Mouse (Mus musculus) G1E (cell line): ENCODE data around the gene Rnf207. TPM values are rescaled to one million over a fixed set of nuclear protein-coding genes. Genes with fewer than 3 reads are reported as not detected.
A peak's percentile ranks its signal among the peaks of the same experiment; 100 is the strongest.

Experiments
- ATAC-seq: 2 replicates; pipeline ENCODE4 v1.8.0; 2016; ENCODE audit warnings: mild to moderate bottlenecking; ENCODE audit not compliant: insufficient number of reproducible peaks, poor library complexity, low FRiP score, severe bottlenecking; ENCODE audit errors: extremely low read depth
- DNase-seq: peaks from one replicate; pipeline ENCODE4 v3.0.0; 2012; ENCODE audit warnings: low spot score
- H3K27me3 ChIP-seq: 2 replicates; pipeline ENCODE4 v1.6.1; 2012; ENCODE audit warnings: mild to moderate bottlenecking, low read length, inconsistent platforms; ENCODE audit not compliant: insufficient read depth
- H3K36me3 ChIP-seq: replicated peaks from 2 replicates; pipeline ENCODE3; 2012; ENCODE audit warnings: mild to moderate bottlenecking, inconsistent platforms
- H3K4me1 ChIP-seq: 2 replicates; pipeline ENCODE4 v1.6.1; 2012; ENCODE audit warnings: low read depth, low read length, inconsistent platforms, mixed read lengths; ENCODE audit not compliant: insufficient read depth
- H3K4me3 ChIP-seq: 2 replicates; pipeline ENCODE4 v1.5.1; 2012; ENCODE audit warnings: low read depth, mild to moderate bottlenecking, inconsistent platforms, low read length, moderate library complexity, mixed read lengths
- H3K9me3 ChIP-seq: replicated peaks from 2 replicates; pipeline ENCODE4 v1.6.1; 2012; ENCODE audit warnings: inconsistent platforms
- CTCF ChIP-seq: IDR thresholded peaks from 2 replicates; pipeline ENCODE4 v1.5.1; 2012; ENCODE audit warnings: low read depth, low read length, inconsistent platforms, mixed read lengths
- GATA1 ChIP-seq: IDR thresholded peaks from 2 replicates; pipeline ENCODE4 v1.6.1; 2012; ENCODE audit warnings: borderline replicate concordance, low read length, inconsistent platforms, mixed read lengths
- GATA2 ChIP-seq: IDR thresholded peaks from 2 replicates; pipeline ENCODE4 v1.6.1; 2012; ENCODE audit warnings: low read depth, low read length, inconsistent platforms, borderline replicate concordance
- POLR2AphosphoS5 ChIP-seq: IDR thresholded peaks from 2 replicates; pipeline ENCODE4 v1.6.1; 2012; ENCODE audit warnings: low read depth, low read length, inconsistent platforms; ENCODE audit not compliant: insufficient replicate concordance
- TAL1 ChIP-seq: conservative IDR thresholded peaks from 2 replicates; pipeline ENCODE4 v1.6.1; 2012; ENCODE audit warnings: low read depth, low read length, inconsistent platforms, mixed read lengths
- polyA plus RNA-seq: library from polyadenylated mRNA; stranded (reverse); fragments of >175 nt; gene quantifications from 2 replicates; pipeline ENCODE4 v1.2.3, GENCODE M21; 2012
- total RNA-seq, 2 experiments: library from RNA; stranded (forward) in 1 of 2; stranded (reverse) in 1 of 2; fragments of 200-1000 nt in 1 of 2; fragments of >200 nt in 1 of 2; fragmentation: Nextera tagmentation in 1 of 2; gene quantifications; 2 replicates each; pipeline ENCODE4 v1.2.3; 2014 to 2017

Rnf207 gene
- total and polyA plus RNA-seq, 3 experiments, result 0.11 TPM; not detected in 2

DNA sequence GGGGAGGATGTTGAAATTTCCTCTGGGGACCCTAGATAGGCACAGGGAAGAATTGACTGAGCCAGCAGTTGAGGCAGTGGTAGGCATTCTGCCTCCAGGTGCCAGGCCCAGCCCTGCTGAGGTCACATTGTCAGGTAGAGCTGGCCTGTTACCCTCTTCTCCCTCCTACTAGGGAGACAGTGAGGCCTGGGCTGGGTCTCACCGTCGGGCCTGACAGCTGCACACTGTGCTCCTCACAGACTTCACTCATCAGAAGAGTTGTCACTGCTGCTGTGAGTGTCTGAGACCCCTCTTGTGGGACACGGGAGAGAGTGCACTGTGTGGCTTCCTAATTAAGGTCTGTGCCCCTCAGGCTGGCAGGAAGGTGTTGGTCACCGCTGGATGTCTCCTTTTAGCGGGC lies 53.0 kb downstream of the Rnf207 start:
- Histone ChIP-seq H3K4me3 (no peak overlapping the region), H3K27me3 (no peaks in the 10 kb centered on the region), H3K9me3 (no peaks in the 10 kb centered on the region), H3K36me3 (peaks cover 92% of the 10 kb centered on the region), H3K4me1 (peaks cover 32% of the 10 kb centered on the region)
- TF ChIP-seq GATA1 (no peak), CTCF (no peak), TAL1 (no peak), POLR2AphosphoS5 (no peak), GATA2 (no peak)
- ATAC-seq (no peak), DNase-seq (no peak)

DNA sequence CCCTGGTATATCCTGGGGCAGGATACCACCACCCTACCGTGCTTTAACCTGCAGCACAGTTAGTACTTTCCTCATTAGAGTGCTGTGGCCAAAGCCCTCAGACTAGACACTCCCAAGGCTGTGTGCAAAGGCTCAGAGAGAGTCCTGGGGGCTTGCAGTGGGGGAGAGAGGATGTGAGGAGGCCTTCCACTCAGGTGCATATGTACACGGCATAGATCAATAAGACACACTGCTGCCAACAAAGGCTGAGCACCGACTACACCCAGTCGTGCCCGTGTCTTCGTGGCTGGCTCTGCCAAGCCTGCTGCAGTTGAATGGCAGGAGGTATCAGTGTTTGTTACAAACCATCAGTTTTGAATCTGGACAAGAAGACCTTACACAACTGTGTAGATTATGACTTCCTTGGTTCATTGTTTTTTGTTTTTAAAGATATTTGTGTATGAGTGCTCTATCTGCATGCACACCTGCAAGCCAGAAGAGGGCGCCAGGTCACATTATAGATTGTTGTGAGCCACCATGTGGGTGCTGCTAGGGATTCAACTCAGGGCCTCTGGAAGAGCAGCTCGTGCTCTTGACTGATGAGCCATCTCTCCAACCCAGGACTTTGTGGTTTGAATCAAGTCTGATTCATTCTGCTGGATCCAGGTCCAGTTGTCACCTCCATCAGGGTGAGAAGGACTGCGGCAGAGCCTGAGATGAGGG lies 53.8 kb downstream of the Rnf207 start:
- no peak for TF ChIP-seq GATA1
- no peak for TF ChIP-seq CTCF
- no peak for TF ChIP-seq POLR2AphosphoS5
- no peak for TF ChIP-seq GATA2
- TF ChIP-seq TAL1, result no peak
- Histone ChIP-seq H3K4me3 (no peak overlapping the region), H3K27me3 (no peaks in the 10 kb centered on the region), H3K9me3 (no peaks in the 10 kb centered on the region), H3K4me1 (peaks cover 32% of the 10 kb centered on the region), H3K36me3 (peaks cover 92% of the 10 kb centered on the region)
- ATAC-seq, result no peak
- DNase-seq, result no peak

DNA sequence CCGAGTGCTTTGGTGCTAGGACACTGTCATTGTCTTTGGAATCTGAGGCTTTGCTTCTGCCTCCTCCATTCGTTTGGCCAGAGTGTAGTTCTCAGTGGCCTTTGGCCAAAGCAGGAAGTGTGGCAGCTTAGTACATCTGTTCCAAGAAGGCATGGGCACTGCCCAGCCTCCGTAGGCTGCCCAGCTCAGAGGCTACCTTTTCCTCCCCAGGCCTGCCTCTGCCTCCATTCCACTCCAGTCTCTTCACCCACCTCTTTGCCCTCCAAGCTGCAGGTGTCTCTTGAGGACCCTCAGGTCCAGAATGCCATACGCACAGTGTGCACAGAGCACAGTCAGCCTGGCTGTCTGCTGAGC lies 54.6 kb downstream of the Rnf207 start:
- no peak for DNase-seq
- TF ChIP-seq GATA2, result no peak
- no peak for TF ChIP-seq CTCF
- TF ChIP-seq POLR2AphosphoS5, result no peak
- no peak for TF ChIP-seq GATA1
- no peak for TF ChIP-seq TAL1
- ATAC-seq, result no peak
- H3K27me3 ChIP-seq, result no peaks in the 10 kb centered on the region
- H3K36me3 ChIP-seq, result peaks cover 92% of the 10 kb centered on the region
- peaks cover 32% of the 10 kb centered on the region for H3K4me1 ChIP-seq
- H3K9me3 ChIP-seq, result no peaks in the 10 kb centered on the region
- H3K4me3 ChIP-seq, result peak overlapping the region; percentile 2; the same call in 1 of the 2 replicates

DNA sequence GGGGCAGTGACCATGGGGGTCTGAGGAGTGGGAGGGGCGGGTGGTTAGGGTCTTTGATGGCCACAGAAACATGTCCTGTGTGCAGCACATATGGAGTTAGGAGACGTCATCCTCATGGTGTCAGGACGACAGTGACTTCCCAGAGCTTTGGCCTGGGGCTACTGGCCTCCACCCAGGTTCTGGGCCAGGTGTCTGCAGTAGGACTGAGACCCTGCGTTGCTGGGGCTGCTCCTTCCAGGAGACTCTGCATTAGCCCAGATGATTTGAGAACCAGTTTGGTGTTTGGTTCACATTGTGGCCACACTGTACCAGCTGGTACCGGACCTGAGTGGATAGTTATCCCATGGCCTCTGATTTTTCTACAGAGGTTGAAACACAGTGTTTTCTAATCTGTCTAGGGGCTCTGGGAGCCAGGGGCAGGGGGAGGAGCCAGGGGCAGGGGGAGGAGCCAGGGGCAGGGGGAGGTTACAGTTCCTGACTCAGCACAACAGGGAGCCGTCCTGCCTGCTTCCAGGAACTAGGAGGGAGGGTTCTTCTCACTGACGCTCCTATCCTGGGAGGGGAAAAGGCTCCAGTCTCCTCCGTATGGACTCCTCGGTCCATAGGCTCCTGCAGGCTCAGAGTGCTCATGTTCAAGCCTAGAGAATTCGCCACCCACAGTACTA lies 55.1 kb downstream of the Rnf207 start:
- peaks cover 92% of the 10 kb centered on the region for H3K36me3 ChIP-seq
- no peak for TF ChIP-seq CTCF
- no peak for TF ChIP-seq GATA2
- TF ChIP-seq TAL1, result no peak
- no peak for TF ChIP-seq GATA1
- no peak for TF ChIP-seq POLR2AphosphoS5
- H3K4me1 ChIP-seq, result peaks cover 32% of the 10 kb centered on the region
- ATAC-seq, result peak; percentile 77
- peak; percentile 84 for DNase-seq
- H3K9me3 ChIP-seq, result no peaks in the 10 kb centered on the region
- peak overlapping the region; percentile 2; the same call in 1 of the 2 replicates for H3K4me3 ChIP-seq
- no peaks in the 10 kb centered on the region for H3K27me3 ChIP-seq

DNA sequence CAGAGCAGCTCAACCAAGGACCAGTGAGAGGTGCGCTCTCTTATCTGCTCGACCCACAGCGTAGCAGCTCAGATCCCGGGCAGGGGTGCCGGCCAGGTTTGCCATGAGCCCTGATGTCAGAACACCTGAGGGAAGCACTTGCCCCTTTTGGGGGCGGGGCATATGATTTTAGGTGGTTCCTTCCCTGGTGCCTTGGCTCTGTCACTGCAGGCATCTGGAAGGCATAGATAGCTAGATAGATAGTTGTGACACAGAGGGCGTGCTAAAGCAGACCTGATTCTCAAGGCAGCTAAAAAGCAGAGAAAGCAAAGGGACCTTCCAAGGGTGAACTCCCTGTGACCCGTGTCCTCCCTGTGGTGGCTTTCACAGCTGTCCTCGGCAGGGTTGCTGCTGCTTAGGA lies 55.7 kb downstream of the Rnf207 start:
- DNase-seq, result no peak
- Histone ChIP-seq H3K4me3 (no peak overlapping the region; the same call in 1 of the 2 replicates), H3K9me3 (no peaks in the 10 kb centered on the region), H3K4me1 (peaks cover 32% of the 10 kb centered on the region), H3K27me3 (no peaks in the 10 kb centered on the region), H3K36me3 (peaks cover 92% of the 10 kb centered on the region)
- TF ChIP-seq TAL1, result no peak
- no peak for TF ChIP-seq CTCF
- no peak for TF ChIP-seq GATA1
- no peak for TF ChIP-seq GATA2
- no peak for TF ChIP-seq POLR2AphosphoS5
- no peak for ATAC-seq

DNA sequence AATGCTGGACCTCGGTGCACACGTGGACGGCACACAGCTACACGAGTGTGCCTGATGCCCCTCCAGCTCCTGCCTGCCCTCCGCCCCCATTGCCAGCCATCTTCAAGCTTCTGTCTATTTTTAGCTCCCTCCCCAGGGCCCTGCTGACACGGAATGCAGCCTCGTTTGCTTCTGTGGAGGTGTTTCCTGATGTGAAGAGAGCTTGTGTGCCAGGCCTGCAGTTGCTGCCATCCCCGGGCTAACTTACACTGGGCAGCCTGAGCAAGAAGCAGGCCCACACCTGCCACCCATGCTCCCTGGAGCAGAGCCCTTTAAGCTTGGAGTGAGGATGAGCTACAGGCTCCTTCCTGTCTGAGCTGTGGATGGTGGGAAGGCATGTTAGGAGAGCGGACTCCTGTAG lies 56.6 kb downstream of the Rnf207 start:
- Histone ChIP-seq H3K36me3 (peaks cover 90% of the 10 kb centered on the region), H3K9me3 (no peaks in the 10 kb centered on the region), H3K4me1 (peaks cover 32% of the 10 kb centered on the region), H3K27me3 (no peaks in the 10 kb centered on the region), H3K4me3 (no peak overlapping the region)
- DNase-seq, result no peak
- TF ChIP-seq POLR2AphosphoS5 (no peak), TAL1 (no peak), CTCF (no peak), GATA1 (no peak), GATA2 (no peak)
- ATAC-seq, result no peak
